Mouse (Mus musculus): Measurements from ENCODE around the gene Xpnpep2.

DNA sequence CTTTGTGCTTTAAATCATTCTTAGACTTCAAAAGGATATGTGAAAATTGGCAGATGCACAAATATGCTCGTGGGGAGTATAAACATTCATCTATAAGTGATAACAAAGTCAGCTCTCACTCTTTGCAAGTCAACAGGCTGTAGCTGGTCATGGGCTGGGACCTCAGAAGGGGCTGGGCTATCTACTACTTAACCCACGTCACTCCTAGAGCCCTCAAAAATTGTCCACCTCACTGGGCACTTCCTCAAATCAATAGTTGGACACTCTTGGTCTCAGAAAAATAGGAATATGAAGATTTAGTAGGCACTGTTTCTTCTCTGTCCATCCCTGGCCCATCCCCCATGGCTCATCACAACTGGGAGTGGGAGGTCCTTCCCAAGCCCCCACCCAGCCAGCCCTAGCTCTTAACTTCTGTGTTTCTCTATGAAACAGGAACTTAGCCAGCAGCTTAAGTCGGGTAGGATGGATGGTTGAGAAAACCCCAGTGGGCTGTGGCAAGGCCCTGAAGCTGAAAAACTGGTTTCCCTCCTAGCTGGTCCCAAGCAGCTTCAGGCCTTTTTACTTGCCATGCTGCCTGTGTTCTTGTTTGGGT, 31.9 kb downstream of the Xpnpep2 start:
- no peak for TF ChIP-seq CTCF (IDR thresholded peaks at IDR 0.05; ENCODE audit: extremely low read depth, insufficient read length, insufficient replicate concordance, low read depth, low read length)
- no peak for TF ChIP-seq POLR2A (IDR thresholded peaks at IDR 0.05; ENCODE audit: low read depth, low read length)

Measured in small intestine, adult 2 months (tissue).